Mouse (Mus musculus) liver, postnatal 0 days (tissue): ENCODE measurements at regions not wholly inside any gene's neighbourhood (a gene's known extent, or its start where the extent isn't known, plus 50 kb on each side); places are given as distances from the start of the nearest gene placed in this dataset.

ENCODE experiments used
- ATAC-seq: fragments of 200-750 bp; cut with Nextera tagmentation; 2 replicates; pipeline ENCODE4 v1.8.0; 2017; ENCODE audit warnings: mild to moderate bottlenecking, moderate library complexity
- DNase-seq: peaks from one replicate; pipeline ENCODE4 v3.0.0-alpha.2; 2016
- H3K27ac ChIP-seq: fragments of 300-500 bp; sonication (generic); 2 replicates; pipeline ENCODE4 v1.5.1; 2014; ENCODE audit warnings: antibody characterized with exemption, moderate library complexity, mild to moderate bottlenecking, low read depth
- H3K27me3 ChIP-seq: fragments of 300-500 bp; sonication (generic); 2 replicates; pipeline ENCODE4 v1.6.1; 2014; ENCODE audit warnings: low read length, control low read depth, mixed read lengths; ENCODE audit not compliant: insufficient read depth
- H3K36me3 ChIP-seq: fragments of 300-500 bp; sonication (generic); replicated peaks from 2 replicates; pipeline ENCODE4 v1.6.1; 2014; ENCODE audit warnings: mild to moderate bottlenecking, control low read depth, low read length, moderate library complexity, mixed read lengths; ENCODE audit not compliant: insufficient read depth
- H3K4me1 ChIP-seq: fragments of 300-500 bp; sonication (generic); 2 replicates; pipeline ENCODE4 v1.6.1; 2014; ENCODE audit warnings: antibody characterized with exemption, mild to moderate bottlenecking, control low read depth; ENCODE audit not compliant: insufficient read depth
- H3K4me2 ChIP-seq: fragments of 300-500 bp; sonication (generic); 2 replicates; pipeline ENCODE4 v1.6.1; 2014; ENCODE audit warnings: low read depth, mild to moderate bottlenecking, low read length, moderate library complexity, mixed read lengths
- H3K4me3 ChIP-seq: fragments of 300-500 bp; sonication (generic); 2 replicates; pipeline ENCODE4 v1.5.1; 2014; ENCODE audit warnings: low read depth, low read length
- H3K9ac ChIP-seq: fragments of 300-500 bp; sonication (generic); replicated peaks from 2 replicates; pipeline ENCODE4 v1.6.1; 2014; ENCODE audit warnings: mild to moderate bottlenecking, moderate library complexity
- H3K9me3 ChIP-seq: fragments of 300-500 bp; sonication (generic); 2 replicates; pipeline ENCODE4 v1.6.1; 2016; ENCODE audit warnings: mild to moderate bottlenecking, control low read depth, low read length, mixed read lengths
- CTCF ChIP-seq: sonication (generic); IDR thresholded peaks from 2 replicates; pipeline ENCODE4 v1.5.1; 2016; ENCODE audit warnings: antibody characterized with exemption, low read depth
- EP300 ChIP-seq: IDR thresholded peaks from 2 replicates; pipeline ENCODE4 v1.6.1; 2016; ENCODE audit warnings: antibody characterized with exemption, low read depth, mild to moderate bottlenecking
- WGBS: fragments of 180-500 bp; shearing (Covaris S2); extraction: QIAGEN DNeasy Blood & Tissue Kit; methylation state at CpG from one replicate; pipeline ENCODE4 v1.1.7; 2014; ENCODE audit not compliant: insufficient replicate concordance; 5-methylcytosine and 5-hydroxymethylcytosine counted together

DNA sequence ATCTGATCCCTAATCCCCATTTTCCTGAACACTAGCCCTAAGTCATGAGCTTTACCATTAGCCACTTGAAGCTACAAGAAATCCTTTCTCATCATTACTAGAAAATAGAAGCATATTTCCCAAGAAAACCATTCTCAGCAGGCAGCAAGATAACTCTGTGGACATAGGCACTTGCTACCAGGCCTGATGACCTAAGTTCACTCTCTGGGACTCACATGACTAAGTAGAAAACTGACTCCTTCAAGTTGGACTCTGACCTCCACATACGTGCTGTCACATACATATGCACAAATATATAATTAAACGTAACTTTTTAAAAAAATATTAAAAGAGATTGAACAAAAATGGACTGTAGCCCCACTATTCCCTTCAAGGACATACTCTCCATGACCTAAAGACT, 200.8 kb downstream of the Actr3 start:
- WGBS = 75% methylated on average over 2 of the region's 2 CpGs
- H3K36me3 ChIP-seq = no peaks in the 10 kb centered on the region
- no peak overlapping the region for H3K4me3 ChIP-seq
- H3K27me3 ChIP-seq = no peaks in the 10 kb centered on the region
- DNase-seq = no peak
- H3K4me1 ChIP-seq = no peaks in the 10 kb centered on the region
- ATAC-seq = no peak
- no peak overlapping the region for H3K4me2 ChIP-seq
- H3K9ac ChIP-seq = no peak overlapping the region
- H3K9me3 ChIP-seq = no peaks in the 10 kb centered on the region
- H3K27ac ChIP-seq = no peak overlapping the region
- no peak for TF ChIP-seq CTCF
- no peak for TF ChIP-seq EP300

GRCm38 (mm10) chr1:125223370-125223769, 212.2 kb downstream of the Actr3 start:
- Histone ChIP-seq H3K4me2 (no peak overlapping the region), H3K4me1 (no peaks in the 10 kb centered on the region), H3K27me3 (no peaks in the 10 kb centered on the region), H3K9me3 (no peaks in the 10 kb centered on the region), H3K36me3 (no peaks in the 10 kb centered on the region), H3K9ac (no peak overlapping the region), H3K27ac (no peak overlapping the region), H3K4me3 (no peak overlapping the region)
- no peak for TF ChIP-seq CTCF
- TF ChIP-seq EP300 = no peak
- no peak for ATAC-seq
- 81% methylated on average over 10 of the region's 10 CpGs for WGBS
- no peak for DNase-seq

GRCm38 (mm10) chr1:125216192-125216591, 219.3 kb downstream of the Actr3 start:
- H3K27ac ChIP-seq = no peak overlapping the region
- 65% methylated on average over 6 of the region's 6 CpGs for WGBS
- no peaks in the 10 kb centered on the region for H3K27me3 ChIP-seq
- no peak overlapping the region for H3K4me3 ChIP-seq
- no peaks in the 10 kb centered on the region for H3K4me1 ChIP-seq
- no peaks in the 10 kb centered on the region for H3K9me3 ChIP-seq
- H3K9ac ChIP-seq = no peak overlapping the region
- DNase-seq (no peak), ATAC-seq (no peak)
- TF ChIP-seq CTCF = no peak
- TF ChIP-seq EP300 = no peak
- no peak overlapping the region for H3K4me2 ChIP-seq
- H3K36me3 ChIP-seq = no peaks in the 10 kb centered on the region

DNA sequence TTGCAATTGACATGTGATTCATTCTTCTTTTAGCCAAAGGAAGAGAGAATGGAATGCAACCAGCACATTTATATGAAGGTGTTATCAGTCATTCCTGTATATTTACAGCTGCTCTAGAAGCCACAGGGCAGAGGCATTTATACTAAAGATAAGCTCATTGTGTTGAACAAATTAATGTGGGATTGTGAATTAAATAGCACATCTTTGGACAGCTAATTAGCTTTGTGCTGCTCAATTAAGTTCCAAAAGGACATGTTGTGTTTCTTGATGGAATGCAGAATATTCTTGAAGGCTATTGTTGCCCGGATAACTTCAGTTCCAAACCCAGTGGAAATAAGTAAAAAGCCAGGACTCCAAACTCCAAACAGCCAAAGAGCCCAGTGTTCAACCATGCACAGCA, 248.4 kb downstream of the Actr3 start:
- WGBS = 74% methylated on average over 1 of the region's 1 CpGs
- H3K36me3 ChIP-seq = no peaks in the 10 kb centered on the region
- no peak overlapping the region for H3K27ac ChIP-seq
- ATAC-seq (no peak), DNase-seq (no peak)
- no peak overlapping the region for H3K4me3 ChIP-seq
- no peak overlapping the region for H3K9ac ChIP-seq
- TF ChIP-seq CTCF (no peak), EP300 (no peak)
- no peaks in the 10 kb centered on the region for H3K27me3 ChIP-seq
- no peaks in the 10 kb centered on the region for H3K4me1 ChIP-seq
- H3K4me2 ChIP-seq = no peak overlapping the region
- H3K9me3 ChIP-seq = no peaks in the 10 kb centered on the region

DNA sequence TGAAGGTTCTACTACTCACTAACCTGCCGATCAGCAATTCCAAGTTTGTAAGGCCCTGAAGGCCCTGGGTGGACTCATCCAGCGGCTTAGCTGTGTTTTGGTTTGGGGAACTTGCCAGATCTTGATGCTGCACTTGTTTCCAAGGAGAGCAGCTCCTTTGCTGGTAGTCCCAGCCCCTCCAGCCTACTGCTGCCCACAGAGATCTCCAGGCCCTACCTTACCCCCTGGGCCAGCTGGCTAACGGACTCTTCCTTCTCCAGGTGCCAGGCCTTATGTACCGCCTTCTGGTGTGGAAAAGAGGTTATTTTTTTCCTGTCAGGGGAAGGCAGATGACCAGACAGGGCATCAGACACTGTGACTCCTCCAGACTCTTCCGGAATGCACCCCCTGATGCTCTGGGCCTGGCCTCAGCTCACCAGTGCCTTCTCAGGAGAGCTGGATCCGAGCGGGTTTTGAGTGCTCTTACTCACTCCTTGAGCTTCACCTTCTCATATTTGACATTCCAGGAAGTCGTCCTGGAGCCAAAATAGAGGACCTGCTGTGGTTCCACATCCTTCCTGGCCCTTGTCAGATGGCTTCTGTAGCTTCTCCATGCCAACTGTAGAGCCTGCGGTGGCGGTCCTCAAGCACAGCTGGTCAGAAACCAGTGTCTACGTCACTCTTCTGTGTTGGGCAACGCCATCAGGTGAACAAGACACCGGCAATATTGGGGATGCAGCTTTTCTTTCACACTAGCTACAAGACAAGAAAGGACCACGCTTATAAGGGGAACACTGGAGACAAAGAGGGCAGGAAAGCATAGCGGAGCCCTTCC, 259.2 kb downstream of the Actr3 start:
- no peak for DNase-seq
- no peak for TF ChIP-seq CTCF
- TF ChIP-seq EP300 = no peak
- Histone ChIP-seq H3K9me3 (no peaks in the 10 kb centered on the region), H3K36me3 (no peaks in the 10 kb centered on the region), H3K27me3 (no peaks in the 10 kb centered on the region), H3K9ac (no peak overlapping the region), H3K4me1 (no peaks in the 10 kb centered on the region), H3K4me2 (no peak overlapping the region), H3K27ac (no peak overlapping the region), H3K4me3 (no peak overlapping the region)
- no peak for ATAC-seq
- WGBS = 72% methylated on average over 15 of the region's 15 CpGs

DNA sequence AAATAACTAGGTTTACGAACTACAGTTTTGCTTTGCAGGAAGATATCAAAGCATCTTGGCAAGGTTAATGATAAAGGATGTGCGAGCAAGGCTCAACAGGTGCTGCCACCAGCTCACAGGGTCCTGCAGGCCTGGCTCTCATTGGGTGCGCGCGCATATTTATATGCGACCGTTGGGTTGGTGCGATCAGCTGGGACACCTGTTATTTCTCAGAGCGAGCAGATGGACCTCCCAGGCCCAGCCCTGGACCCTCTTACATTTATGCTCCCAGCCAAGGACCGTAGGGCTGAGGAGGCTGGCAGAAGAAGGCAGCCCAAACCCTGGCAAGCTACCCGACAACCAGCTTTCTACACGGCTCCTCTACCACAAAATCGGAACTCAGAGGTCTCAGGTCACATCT, 260.8 kb downstream of the Actr3 start:
- Histone ChIP-seq H3K27ac (no peak overlapping the region), H3K9ac (no peak overlapping the region), H3K9me3 (no peaks in the 10 kb centered on the region), H3K27me3 (no peaks in the 10 kb centered on the region), H3K4me3 (no peak overlapping the region), H3K4me1 (no peaks in the 10 kb centered on the region), H3K36me3 (no peaks in the 10 kb centered on the region), H3K4me2 (no peak overlapping the region)
- no peak for ATAC-seq
- DNase-seq = no peak
- 80% methylated on average over 13 of the region's 13 CpGs for WGBS
- TF ChIP-seq EP300 (no peak), CTCF (no peak)
